Mouse (Mus musculus): Measurements from ENCODE around the gene Ipo4.

- TF ChIP-seq POLR2A (IDR thresholded peaks at IDR 0.05; ENCODE audit: control insufficient read depth, low read depth, low read length) (no peak), CTCF (IDR thresholded peaks at IDR 0.05; ENCODE audit: control insufficient read depth, insufficient read depth, insufficient replicate concordance, low read depth, low read length) (no peak)
Observed at GRCm38 (mm10) chr14:55589771-55590448, 45.8 kb downstream of the Ipo4 start.
